Mouse (Mus musculus) adrenal gland, adult 18-20 months (tissue): ENCODE results near the gene Olfr1265. TPM values are rescaled to one million over a fixed set of nuclear protein-coding genes. Genes with fewer than 3 reads are reported as not detected.

Experiments used
- DNase-seq, 2 experiments: peaks; one replicate each; pipeline ENCODE4 v3.0.0; 2021 to 2022; ENCODE audit warnings: low spot score in 2 of 2
- long read RNA-seq, 2 experiments: library from polyadenylated mRNA; stranded (forward); transcript quantifications; one replicate each; pipeline ENCODE4 v2.0.0; 2021
- total RNA-seq, 2 experiments: library from RNA; stranded (reverse); gene quantifications; 1 replicate in 1 of 2; 2 replicates in 1 of 2; pipeline ENCODE4 v1.2.3; 2021

The Olfr1265 gene
- total RNA-seq = not detected
- long read RNA-seq, experiment 1 = 0 reads
- long read RNA-seq, experiment 2 = 0 reads

DNA sequence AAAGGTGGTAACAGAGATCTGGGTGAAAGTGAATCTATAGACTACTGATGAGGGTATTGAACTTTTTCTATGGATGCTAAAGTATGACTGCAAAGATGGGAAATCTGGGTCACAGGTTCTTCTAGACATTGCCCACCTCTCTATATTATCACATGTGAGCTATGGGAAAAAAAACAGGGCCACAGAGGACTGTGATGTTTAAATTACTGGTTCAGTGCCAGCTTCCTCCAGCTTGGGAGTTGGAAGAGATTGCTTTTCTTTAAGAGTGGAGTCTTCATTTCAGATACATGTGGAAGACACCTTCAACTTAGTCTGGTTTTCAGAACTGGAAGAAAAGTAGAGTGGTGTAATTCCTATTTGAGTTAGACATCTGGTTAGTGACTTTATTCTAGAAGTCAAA lies at the start of gene Olfr1265:
Gene Olfr1265, plus strand, starts transcription at position 301 of the 400 bp plus-strand sequence.
- no peak for DNase-seq

GRCm38 (mm10) chr2:89990921-89991320 lies 44.2 kb upstream of the Olfr1265 start, which contains the start of gene Olfr1261:
Olfr1261 (plus strand) TSS chr2:89991221.
- no peak for DNase-seq

DNA sequence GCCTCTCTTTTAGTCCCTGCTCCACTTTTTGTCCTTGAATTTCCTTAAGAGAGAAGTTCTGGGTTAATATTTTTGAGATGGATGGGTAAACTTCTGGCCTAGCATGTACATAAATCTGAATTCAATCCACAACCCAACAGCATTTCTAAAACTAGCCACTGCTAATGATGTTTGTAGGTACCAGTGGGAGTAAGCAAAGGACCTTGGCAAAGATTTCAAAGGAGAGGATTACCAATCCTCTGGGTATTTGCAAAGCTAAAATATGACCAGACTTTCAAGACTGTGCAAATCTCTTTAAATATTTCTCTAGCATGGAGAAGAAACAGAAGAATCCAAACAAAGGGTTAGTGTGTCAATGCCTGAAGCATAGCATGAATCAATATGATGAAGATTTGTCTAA lies 35.3 kb upstream of the Olfr1265 start, which contains the start of gene Olfr1262:
Gene Olfr1262, plus strand, starts transcription at position 301 of the 400 bp plus-strand sequence.
- no peak for DNase-seq

GRCm38 (mm10) chr2:90011831-90012230 lies 23.3 kb upstream of the Olfr1265 start, which contains the start of gene Olfr1263:
Olfr1263 (plus strand) TSS chr2:90012131.
- DNase-seq = no peak

- no peak for DNase-seq
Measured at GRCm38 (mm10) chr2:90025477-90025876, 9.7 kb upstream of the Olfr1265 start, which contains the start of gene Olfr1264. Olfr1264 (minus strand) TSS chr2:90025577.

DNA sequence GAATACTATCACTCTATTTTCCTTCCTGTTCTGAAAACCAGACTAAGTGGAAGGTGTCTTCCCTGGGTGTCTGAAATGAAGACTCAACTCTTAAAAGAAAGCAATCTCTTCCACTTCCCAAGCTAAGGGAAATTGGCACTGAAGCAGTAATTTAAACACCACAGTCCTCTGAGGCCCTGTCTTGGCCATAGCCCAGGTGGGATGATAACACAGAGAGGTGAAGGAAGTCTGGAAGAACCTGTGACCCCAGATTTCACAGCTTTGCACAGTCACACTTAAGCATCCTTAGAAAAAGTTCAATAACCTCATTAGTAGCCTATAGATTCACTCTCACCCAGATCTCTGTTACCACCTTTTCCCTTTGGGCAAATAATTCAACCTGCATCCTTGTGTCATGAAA lies 28.4 kb downstream of the Olfr1265 start, which contains the start of gene Olfr140:
Gene Olfr140, minus strand, starts transcription at position 101 of the 400 bp plus-strand sequence.
- DNase-seq = no peak

DNA sequence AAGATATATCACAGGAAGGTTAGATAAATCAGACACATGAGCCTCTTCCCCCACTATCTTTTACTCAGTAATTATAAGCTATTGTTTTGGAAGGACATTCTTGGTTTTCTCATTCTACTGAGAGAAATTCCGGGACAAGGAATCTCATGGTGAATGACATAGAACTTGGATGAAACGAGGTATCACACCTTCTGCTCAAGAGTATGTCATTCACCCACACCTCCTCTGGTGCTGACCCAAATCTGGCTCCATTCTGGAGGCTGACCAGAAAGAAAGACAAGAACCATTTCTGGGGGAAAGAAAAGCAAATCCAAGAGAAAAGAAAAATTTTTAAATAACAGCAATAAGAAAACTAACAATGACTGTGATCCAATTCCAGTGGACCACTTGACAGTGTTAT lies 34.9 kb downstream of the Olfr1265 start:
- no peak for DNase-seq

Other genes starting within 250 kb of the Olfr1265 start
- gene Olfr1254, start 241.7 kb upstream of the Olfr1265 start, total RNA-seq = not detected
- gene Olfr1255, start 223.3 kb upstream of the Olfr1265 start, total RNA-seq = not detected
- gene Olfr1256, start 193.8 kb upstream of the Olfr1265 start, total RNA-seq = not detected
- not detected for gene Olfr48, start 187.1 kb upstream of the Olfr1265 start, total RNA-seq
- not detected for gene Olfr1257, start 156.9 kb upstream of the Olfr1265 start, total RNA-seq
- not detected for gene Olfr1258, start 108.0 kb upstream of the Olfr1265 start, total RNA-seq
- not detected for gene Olfr1259, start 86.7 kb upstream of the Olfr1265 start, total RNA-seq
- not detected for gene Olfr1260, start 61.0 kb upstream of the Olfr1265 start, total RNA-seq
- not detected for gene Olfr1261, start 44.1 kb upstream of the Olfr1265 start, total RNA-seq
- gene Olfr1262, start 35.2 kb upstream of the Olfr1265 start, total RNA-seq = not detected
- gene Olfr1263, start 23.2 kb upstream of the Olfr1265 start, total RNA-seq = not detected
- not detected for gene Olfr1264, start 9.8 kb upstream of the Olfr1265 start, total RNA-seq
- gene Olfr140, start 28.3 kb downstream of the Olfr1265 start, total RNA-seq = not detected
- gene Olfr1269, start 86.1 kb downstream of the Olfr1265 start, total RNA-seq = not detected
- gene Olfr32, start 107.0 kb downstream of the Olfr1265 start, total RNA-seq = not detected
- gene Olfr1270, start 117.8 kb downstream of the Olfr1265 start, total RNA-seq = not detected
- gene Olfr1506, start 189.2 kb downstream of the Olfr1265 start, total RNA-seq = under 1 TPM in 1 of 2 experiments, not detected in 1; 0.13 TPM
- not detected for gene Olfr142, start 222.3 kb downstream of the Olfr1265 start, total RNA-seq
- gene Olfr1271, start 235.7 kb downstream of the Olfr1265 start, total RNA-seq = not detected